Mouse (Mus musculus) induced T-regulatory cell, adult 2 months (primary cell): ENCODE measurements around the gene Apoc2.

ENCODE experiments used
- DNase-seq: peaks from one replicate; pipeline ENCODE4 v3.0.0-alpha.2; 2012; ENCODE audit warnings: low read depth

Apoc2 gene

DNA sequence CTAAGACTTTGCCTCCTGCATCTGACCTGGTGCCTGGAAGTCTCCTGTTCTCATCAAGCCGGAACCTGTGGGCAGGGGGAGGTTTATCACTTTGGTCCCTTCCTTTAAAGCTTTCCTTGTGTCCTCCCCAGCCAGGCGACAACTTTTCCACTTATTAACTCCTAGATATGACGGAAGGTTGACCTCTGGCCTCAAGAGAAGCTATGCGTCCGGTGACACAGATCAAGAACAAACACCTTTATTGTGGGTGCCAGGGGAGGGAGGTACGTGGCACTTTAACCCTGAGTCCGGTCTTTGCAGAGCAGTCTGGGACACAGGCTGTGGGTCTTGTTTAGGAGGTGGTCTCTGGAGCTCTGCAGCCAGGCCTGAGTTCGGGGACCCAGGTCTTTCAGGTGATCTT is at the start of gene Apoc2:
Apoc2 (minus strand) TSS at position 70 of the 400 bp plus-strand sequence.
- DNase-seq, result no peak

DNA sequence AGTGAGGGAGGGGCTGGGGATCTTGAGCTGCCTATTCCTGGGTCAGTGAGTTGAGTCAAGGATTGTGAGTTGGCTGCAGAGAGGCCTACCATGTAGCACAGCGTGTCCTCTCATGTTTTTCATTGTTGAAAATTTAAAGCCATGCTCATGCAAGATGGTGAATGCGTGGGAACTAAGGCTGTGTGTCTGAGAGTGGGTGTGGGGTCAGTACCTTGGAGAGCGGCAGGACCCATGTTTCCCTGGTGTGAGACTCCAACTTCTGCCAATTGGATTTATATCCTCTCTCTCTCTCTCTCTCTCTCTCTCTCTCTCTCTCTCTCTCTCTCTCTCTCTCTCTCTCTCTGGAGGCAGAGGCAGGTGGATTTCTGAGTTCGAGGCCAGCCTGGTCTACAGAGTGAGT is 48.8 kb upstream of the Apoc2 start:
- DNase-seq, result no peak

DNA sequence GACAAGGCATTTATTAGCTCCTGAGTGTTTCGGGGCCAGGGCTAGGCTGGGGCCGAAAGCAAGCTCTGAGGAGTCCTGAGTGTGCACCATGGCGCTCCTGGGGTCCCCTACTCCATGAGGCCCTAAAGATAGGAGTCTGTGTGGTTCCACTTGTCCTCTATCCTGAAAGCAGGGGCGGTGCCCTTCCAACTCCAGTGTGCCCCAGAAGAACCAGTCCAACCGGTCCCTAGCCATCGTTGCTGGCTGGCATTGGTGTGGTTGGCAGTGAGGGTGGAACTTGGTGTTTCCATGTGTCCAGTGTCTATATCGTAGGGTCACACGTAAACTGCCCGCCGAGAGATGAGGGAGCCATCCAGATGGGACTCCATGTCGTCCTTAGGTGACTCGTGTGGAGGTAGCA is 46.4 kb upstream of the Apoc2 start:
- DNase-seq, result no peak

DNA sequence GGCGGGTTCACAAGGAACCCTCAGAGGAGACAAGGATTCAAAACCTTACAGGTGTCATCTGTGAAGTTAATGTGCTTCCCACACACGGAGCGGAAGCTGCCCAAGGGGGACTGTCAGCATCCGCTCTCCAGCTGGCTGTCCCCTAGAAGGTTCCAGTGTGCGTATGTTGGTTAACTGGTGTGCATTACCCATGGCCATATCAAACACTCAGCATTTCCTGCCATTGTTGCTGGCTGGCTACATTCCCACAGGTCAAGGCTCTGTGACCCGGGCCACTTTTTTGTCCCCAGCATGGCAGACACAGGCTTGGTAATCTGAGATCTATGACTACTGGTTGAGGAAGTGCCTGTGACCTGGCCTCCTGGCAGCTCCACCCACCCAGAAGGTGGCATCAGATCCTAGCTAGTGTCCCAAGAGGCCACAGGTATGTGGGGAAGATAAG is 45.0 kb upstream of the Apoc2 start:
- DNase-seq, result no peak

DNA sequence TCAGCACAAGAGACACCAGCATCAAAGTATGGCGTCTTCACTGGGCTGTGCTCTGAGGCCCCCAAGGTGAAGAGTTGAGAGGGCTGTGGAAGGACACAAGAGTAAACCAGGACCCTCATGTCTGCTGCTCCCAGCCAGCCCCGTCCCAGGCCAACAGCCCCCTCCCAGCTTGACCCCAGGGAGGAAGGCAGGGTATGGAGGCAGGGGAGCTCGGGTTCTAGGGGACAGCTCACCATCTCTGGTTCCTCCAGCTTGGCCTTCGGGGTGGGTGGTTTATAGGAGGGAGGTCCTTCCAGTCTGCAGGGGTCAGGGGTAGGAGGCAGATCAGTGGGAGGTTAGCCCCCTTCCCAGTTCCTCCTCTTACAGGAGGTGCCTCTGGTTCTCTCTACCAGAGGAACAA is 41.5 kb upstream of the Apoc2 start:
- no peak for DNase-seq

DNA sequence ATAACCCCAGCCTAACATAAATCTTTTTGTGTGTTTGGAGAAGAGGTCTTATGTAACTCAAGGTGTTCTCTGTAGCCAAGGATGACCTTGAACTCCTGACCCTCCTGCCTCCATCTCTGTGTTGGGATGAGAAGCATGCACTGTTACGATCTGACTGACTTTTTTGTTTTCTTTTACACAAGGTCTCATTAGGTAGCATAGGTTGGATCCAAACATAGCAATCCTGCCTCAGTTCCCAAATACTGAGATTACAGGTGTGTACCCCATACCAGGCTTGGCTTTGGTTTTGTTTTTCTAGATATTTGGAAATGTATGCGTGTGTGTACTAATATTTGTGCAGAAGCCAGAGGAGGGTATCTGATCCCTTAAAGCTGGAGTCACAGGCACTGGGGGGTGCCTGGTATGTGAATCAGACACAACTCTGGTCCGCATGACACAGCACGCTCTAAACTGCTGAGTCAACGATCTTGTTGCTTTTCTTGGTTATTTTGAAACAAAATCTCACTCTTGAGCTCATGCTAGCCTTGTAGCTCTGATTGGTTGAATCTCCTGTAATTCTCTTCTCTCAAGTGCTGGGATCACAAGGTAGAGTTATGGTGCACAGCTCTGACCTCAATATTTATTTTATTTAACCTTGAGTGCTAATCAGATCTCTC is 40.7 kb upstream of the Apoc2 start:
- no peak for DNase-seq

DNA sequence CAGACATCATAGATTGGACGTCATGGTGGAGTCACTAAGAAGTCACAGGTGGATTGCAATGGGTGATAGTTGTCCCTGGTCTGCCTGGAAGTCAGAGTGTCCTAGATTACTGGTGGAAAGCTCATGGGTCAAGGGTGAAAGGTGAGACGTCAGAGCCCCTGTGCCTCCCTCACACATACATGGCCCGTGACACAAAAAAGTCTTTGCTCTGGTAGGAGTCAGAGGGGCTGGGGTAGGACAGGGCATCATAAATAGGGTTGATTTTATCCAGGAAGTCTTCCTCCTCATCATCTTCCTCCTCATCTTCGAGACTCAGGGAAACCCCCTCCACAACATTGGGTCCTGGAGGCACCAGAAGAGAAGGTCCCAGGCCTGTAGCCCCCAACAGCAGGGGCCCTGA is 39.6 kb upstream of the Apoc2 start:
- no peak for DNase-seq

DNA sequence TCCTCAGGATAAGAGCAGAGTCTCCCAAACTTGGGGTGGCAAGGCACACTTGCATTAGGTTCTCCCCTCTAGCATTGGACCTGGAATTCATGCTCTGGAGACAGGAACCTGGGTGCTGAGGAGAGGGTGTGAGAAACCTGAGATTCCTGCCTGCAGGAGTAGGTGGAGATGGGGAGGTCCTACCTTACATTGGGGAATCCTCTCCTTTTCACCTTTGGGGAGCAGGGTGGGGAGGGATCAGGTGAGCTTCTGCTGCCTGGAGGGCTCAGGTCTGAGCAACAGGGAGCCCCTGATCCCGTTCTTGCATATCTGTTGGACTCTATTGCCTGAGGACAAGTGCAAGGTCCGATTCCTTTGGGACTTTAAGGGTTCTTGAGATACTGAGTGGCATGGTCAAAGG is 39.1 kb upstream of the Apoc2 start:
- DNase-seq, result no peak

DNA sequence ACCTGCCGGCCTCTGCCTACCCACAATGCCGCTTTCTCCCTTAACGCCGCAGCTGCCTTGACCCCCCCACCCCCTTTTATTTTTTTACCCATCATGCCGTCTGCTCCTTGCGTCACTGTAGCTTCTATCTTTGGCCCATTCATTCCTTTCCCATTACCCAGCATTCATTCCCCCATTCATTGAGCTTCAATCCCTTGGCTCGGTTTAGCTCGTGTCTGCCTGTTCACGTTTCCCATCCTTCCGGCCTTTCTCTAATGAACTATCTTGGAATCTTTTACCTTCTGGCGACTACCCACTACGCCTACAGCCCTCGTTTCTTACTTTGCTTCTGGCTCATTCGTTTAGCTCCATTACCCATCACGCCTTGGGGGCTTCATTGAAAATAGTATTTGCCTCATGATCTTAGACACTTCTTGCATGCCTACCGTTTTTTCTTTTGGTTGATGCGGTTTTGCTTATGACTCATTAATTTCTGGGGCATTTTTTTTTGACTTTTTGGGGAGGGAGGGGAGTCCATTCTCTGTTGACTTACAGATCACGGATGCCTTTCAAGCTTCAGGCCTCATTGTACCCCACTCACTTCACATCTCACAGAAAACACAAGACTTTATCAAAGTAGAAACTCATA is 38.4 kb upstream of the Apoc2 start:
- DNase-seq, result no peak

DNA sequence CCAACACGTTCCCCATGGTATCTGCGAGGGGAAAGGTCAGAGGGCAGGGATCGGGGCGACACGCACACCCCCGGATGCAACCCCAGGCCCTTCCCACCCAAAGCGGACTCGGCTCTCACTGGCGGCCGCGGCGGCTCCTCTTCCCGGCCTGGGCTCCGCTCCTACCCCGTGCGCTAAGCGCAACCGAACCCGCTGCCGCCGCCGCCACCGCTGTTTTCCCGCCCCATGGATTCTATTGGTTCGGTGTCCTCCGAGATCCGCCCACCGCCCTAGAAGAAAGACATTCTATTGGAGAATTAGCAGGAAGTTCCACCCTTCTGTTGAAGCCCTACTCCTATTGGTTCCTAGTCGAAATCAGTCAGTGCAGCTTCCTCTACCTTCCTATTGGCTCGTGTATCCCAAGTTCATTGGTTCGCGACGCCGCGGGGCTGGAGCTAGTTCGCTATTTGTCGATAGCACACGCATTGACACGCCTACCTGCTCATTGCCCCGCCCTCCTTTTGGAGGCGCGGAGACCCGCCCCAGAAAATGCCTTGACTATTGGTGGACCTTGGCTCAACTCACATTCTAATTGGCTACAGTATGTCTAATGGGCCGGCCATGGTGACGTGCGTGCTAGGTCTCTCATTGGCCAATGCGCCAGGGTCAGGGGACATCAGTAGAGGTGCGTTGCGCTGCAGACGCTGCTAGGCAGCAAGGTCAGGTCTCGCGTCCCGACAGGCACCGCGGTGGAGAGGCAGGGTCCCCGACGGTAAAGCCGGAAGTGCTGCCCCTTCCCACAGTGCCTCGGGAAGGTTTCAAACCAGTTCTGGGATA is 37.7 kb upstream of the Apoc2 start, which contains the start of gene Tomm40:
Tomm40 (minus strand) TSS at position 200 of the 816 bp plus-strand sequence.
- peak; percentile 100 for DNase-seq

DNA sequence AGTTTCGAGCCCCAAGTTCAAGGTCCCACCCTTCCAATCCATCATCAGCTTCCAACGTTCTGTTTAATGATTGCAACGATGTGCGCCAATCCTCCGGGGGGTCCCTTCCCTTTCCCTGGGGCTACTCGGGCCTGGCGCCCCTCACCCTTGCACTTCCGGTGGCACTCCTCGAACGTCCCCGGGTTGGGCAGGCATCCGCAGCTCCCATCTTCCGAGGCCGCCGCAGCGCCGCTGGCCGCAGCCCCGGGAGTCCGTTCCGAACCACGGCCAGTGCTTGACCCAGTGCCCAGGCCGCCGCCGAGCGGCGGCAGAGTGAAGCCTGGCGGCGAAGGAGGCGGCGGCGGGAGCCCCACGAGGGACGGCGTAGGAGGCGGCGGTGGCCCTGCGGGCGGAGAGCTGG is 37.1 kb upstream of the Apoc2 start:
- DNase-seq, result no peak

DNA sequence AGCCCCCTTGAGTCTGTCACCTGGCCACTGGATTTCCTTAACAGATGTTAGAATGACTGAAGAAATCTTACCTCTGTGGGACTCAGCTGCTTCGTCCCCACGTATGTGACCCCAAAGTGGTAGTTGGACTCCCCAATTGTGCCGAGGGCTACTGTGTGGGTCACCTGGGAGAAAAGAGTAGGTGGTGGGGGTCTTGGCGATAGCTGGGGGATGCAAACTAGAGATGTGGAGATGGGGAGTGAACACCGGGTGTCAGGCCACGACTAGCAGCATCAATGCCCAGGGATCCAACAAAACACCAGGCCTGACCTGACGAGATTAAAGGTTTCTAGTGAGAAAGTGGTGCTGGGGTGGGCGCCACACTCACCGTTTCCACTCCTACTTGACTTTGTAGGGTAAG is 35.9 kb upstream of the Apoc2 start:
- DNase-seq, result no peak

DNA sequence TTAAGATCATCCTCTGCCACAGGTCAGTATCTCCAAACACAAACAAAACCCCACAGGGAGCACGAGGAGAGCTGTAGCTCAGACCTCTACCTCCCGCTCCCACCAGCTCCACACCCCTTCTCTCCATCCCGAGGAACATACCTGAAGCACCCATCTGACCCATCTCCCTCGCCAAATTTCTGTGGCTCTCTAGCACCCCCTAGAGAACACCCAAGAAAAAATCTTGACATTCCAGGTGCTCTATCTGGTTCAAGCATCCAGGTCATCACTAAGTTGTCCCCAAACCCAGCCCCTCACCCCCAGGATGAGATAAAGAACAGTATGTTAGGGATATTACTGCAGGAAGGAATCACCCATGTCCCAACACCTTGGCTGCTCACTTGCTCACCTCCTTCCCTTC is 35.5 kb upstream of the Apoc2 start:
- peak; percentile 71 for DNase-seq

DNA sequence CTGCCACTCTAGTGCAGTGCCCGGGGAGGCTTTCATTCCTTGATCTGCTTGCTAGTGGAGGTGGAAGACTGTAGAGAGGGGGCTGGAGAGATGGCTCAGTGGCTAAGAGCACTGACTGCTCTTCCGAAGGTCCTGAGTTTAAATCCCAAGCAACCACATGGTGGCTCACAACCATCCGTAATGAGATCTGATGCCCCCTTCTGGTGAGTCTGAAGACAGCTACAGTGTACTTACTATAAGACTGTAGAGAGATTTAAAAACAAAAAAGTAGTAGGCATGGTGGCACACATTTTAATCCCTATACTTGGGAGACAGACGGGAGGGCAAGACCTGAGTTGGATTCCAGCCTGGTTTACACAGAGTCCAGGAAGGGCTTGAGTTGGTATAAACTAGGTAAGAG is 34.7 kb upstream of the Apoc2 start:
- DNase-seq, result peak; percentile 45

DNA sequence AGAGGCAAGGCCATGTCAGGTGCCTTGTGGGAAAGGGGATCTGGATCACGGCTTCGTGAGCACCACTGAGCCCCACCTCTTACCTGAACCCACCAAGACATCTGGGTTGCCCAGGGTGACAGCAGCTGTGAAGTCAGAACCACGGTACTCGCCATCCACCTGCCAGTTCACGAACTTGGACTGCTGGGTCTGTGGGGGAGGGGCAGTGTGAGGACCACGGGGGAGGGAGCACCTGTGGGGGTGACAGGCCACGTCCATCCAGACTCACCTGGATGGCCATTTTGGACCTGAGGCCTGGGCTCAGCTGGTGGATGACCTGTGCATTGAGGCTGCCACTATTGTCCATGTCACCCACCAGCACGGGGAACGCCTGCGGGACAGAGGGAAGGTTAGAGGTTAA is 32.9 kb upstream of the Apoc2 start:
- DNase-seq, result no peak

DNA sequence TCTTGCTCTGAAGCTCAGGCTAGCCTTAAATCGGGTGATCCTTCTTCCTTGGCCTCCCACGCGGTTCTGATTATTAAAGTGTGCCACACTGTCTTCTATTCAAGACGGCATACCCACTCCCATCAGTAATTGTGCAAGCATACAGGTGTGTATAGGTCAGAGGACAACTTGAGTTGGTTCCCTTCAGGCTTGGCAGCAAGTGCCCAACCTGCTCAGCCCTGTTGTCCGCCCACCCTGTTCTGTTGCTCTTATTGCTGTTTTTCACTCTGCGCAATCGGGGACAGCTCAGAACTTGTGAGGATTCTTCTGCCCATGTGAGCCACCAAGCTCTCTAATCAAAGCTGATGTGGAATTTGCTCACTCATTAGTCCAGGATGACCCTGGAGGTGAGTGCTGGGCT is 27.5 kb upstream of the Apoc2 start:
- DNase-seq, result no peak

DNA sequence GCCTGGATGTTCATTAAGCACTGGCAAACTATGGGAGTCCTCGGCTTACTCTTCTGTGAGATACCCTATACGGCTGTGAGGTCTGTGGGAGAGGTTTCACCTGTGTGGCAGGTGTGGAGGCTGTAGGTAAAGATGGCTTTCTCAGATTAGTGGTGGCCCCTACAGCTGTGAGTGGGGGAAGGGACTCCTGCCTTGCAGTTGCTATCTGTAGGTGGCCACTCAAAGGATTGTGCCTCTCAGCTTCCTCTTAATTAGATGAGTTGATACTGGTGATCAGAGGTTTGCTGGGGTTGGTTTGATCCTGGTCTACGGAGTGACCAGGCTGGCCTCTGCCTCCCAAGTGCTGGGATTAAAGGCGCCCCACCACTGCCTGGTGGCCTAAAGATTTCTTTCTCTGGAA is 26.7 kb upstream of the Apoc2 start:
- no peak for DNase-seq

DNA sequence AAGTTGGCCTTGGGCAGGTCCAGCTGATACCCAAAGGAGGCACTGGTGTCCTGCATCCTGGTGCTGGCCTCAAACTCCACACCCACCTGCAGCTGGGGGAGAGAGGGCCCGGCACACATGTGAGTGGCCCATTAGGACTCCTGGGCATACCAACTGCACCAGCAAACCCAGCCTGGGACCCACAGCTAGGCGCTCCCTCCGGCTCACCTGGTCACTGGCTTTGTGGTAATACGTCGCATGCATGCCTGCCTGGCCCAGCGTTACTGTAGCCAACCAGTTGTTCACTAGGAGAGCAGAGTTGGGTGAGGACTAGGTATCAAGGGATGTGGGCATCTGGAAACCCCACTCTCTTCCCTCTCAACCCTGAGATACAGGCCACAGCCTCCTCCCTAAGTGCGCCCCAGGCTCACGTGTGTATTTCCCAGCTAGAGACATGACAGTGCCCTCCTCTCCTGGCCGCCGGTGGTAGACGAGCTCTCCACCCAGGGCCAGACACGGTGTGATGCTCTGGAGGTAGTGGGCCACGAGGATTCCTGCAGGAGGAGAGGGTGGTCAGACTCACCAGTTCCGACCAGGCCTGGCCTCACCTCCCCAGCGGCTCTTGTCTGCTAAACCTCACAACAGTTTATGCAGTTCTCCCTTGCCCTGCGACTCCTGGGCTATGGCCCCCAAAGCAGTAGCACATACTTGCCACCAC is 25.3 kb upstream of the Apoc2 start:
- DNase-seq, result no peak

DNA sequence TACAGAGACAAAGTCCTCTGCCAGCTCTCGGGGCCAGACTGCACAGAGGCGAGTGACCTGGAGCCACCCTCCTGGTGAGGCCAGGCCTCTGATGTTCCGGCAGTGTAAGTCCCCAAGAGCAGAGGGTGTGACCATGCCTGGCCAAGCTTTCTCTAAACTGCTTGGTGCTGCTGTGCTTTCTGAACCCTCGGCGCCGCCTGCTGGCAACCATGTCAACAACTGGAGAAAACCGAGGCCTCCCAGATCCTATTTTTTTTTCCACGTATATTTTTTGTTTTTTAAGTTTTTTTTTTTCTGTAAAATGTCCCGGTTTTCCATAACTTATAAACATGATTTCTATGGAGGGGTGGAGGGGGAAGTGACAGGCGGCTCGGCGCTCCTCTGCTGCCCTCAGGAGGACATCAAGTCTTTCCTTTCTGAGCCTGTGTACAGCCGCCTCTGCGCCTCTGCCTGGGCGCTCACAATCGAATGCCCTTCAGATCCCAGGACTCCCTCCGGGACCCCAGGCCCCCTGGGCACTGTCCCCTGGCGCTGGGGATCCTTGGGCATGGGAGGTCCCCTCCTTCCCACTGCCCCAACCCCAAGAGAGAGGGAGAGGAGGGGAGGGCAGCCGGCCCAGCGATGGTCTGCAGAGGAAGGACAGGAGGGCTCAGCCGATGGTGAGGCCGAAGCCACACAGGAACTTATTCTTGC is 23.5 kb upstream of the Apoc2 start:
- DNase-seq, result peak; percentile 61

DNA sequence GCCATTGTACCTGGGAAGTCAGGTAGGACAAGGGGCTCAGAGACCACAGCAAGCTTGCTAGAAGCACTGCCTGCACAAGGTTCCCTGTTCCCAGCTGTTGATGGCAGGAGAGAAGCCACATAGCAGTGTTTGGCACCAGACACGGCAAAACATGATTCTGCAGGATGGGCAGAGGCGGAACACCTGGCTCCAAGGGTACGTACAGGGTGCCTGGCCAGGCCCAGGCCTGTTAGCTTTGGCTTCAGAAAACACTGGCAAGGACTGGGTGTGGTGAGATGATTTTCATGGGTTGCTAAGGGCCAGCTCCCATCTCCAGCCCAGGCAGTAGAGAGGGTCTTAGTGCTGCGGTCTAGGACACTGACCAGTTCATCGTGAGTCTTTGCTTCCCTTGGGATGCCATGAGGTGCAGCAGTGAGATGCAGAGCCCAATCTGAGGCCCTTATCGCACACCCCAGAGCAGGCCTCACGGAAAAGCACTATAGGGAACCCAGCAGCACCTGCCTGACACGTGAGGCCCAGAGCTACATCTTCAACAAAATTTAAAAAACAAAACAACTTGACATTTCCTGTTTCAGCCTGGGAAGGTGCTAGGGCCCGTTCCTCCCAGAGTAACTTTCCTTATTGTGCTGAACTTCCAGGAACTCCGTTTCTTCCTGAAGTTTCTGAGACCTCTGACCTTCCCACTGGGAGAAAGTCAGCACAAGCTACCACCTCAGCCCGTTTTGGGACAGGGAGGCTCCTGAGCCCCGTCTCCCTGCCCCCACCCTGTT is 22.7 kb upstream of the Apoc2 start:
- DNase-seq, result peak; percentile 26

DNA sequence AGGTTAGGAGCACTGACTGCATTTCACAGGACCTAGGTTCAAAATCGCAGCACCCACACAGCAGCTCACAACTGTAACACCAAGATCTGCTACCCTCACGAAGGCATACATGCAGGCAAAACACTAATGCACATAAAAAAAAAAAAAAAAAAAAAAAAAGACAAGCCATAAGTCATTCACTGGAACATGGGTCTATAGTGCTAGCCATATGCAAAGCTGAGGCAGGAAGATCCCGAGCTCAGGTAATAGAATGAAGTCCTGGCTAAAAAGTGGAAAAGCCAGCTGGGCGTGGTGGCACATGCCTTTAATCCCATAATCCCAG is 22.0 kb upstream of the Apoc2 start:
- no peak for DNase-seq
